Mouse (Mus musculus) heart, embryonic 11.5 days (tissue): ENCODE data around the gene Sbf1. TPM values are rescaled to one million over a fixed set of nuclear protein-coding genes. Genes with fewer than 3 reads are reported as not detected.
A peak's percentile ranks its signal among the peaks of the same experiment; 100 is the strongest.

Experiments used
- ATAC-seq: fragments of 200-750 bp; cut with Nextera tagmentation; replicated peaks from 2 replicates; pipeline ENCODE4 v1.8.0; 2017; ENCODE audit warnings: moderate library complexity; ENCODE audit not compliant: insufficient number of reproducible peaks, low FRiP score, low TSS enrichment
- H3K27ac ChIP-seq: fragments of 300-500 bp; sonication (generic); 2 replicates; pipeline ENCODE4 v1.5.1; 2014; ENCODE audit warnings: mild to moderate bottlenecking, low read depth, low read length
- H3K27me3 ChIP-seq: fragments of 300-500 bp; sonication (generic); 2 replicates; pipeline ENCODE4 v1.6.1; 2014; ENCODE audit warnings: mild to moderate bottlenecking, low read length, mixed read lengths; ENCODE audit not compliant: control insufficient read depth, insufficient read depth
- H3K36me3 ChIP-seq: fragments of 300-500 bp; sonication (generic); 2 replicates; pipeline ENCODE4 v1.6.1; 2014; ENCODE audit warnings: mild to moderate bottlenecking, low read length, moderate library complexity, mixed read lengths; ENCODE audit not compliant: control insufficient read depth, insufficient read depth
- H3K4me1 ChIP-seq: fragments of 300-500 bp; sonication (generic); 2 replicates; pipeline ENCODE4 v1.6.1; 2014; ENCODE audit warnings: low read length; ENCODE audit not compliant: control insufficient read depth, insufficient read depth
- H3K4me2 ChIP-seq: fragments of 300-500 bp; sonication (generic); 2 replicates; pipeline ENCODE4 v1.6.1; 2014; ENCODE audit warnings: mild to moderate bottlenecking, moderate library complexity
- H3K4me3 ChIP-seq: fragments of 300-500 bp; sonication (generic); 2 replicates; pipeline ENCODE4 v1.5.1; 2014; ENCODE audit warnings: low read depth, low read length
- H3K9ac ChIP-seq: fragments of 300-500 bp; sonication (generic); 2 replicates; pipeline ENCODE4 v1.6.1; 2014; ENCODE audit warnings: mild to moderate bottlenecking, low read depth, low read length, moderate library complexity
- H3K9me3 ChIP-seq: fragments of 300-500 bp; sonication (generic); replicated peaks from 2 replicates; pipeline ENCODE4 v1.6.1; 2016; ENCODE audit warnings: low read length; ENCODE audit not compliant: control insufficient read depth
- WGBS: fragments of 180-500 bp; shearing (Covaris S2); extraction: QIAGEN DNeasy Blood & Tissue Kit; methylation state at CpG from one replicate; pipeline ENCODE4 v1.1.7; 2014; ENCODE audit not compliant: insufficient replicate concordance; 5-methylcytosine and 5-hydroxymethylcytosine counted together
- microRNA-seq: library from miRNA; unstranded; fragments of <30 nt; microRNA quantifications from one replicate; pipeline ENCODE4, GENCODE M21; 2016; ENCODE audit warnings: borderline number of aligned reads
- polyA plus RNA-seq: library from polyadenylated mRNA; unstranded; fragments of >200 nt; fragmentation: Nextera tagmentation; extraction: Ambion mirVana; gene quantifications from 2 replicates; pipeline ENCODE4 v1.2.1, GENCODE M21; 2014

Gene Sbf1
- polyA plus RNA-seq, 1 experiment from 2014 or later = 50.8 TPM

DNA sequence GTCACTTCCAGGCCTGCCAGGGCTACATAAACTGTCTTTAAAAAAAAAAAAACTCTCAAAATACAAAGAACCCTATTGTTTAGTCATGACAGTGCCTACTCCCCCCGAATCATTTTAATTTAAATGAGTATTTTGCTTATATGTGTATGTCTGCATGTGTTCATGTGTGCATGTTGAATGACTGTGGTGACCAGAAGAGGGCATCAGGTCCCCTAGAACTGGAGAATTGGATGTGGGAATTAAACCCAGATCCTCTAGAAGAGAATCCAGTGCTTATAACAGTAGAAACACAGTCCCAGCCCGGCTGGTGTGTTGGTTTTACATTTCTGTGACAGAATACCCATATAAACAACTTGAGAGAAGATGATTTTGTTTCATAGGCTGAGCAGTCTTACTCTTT is 74.1 kb downstream of the Sbf1 start:
- H3K36me3 ChIP-seq = no peaks in the 10 kb centered on the region
- H3K4me1 ChIP-seq = peaks cover 7% of the 10 kb centered on the region; the same call in 1 of the 2 replicates
- no peak overlapping the region for H3K9ac ChIP-seq
- H3K4me2 ChIP-seq = no peak overlapping the region
- ATAC-seq = no peak
- 60% methylated on average over 2 of the region's 2 CpGs for WGBS
- no peak overlapping the region for H3K4me3 ChIP-seq
- no peaks in the 10 kb centered on the region for H3K9me3 ChIP-seq
- H3K27me3 ChIP-seq = no peaks in the 10 kb centered on the region
- H3K27ac ChIP-seq = no peak overlapping the region

DNA sequence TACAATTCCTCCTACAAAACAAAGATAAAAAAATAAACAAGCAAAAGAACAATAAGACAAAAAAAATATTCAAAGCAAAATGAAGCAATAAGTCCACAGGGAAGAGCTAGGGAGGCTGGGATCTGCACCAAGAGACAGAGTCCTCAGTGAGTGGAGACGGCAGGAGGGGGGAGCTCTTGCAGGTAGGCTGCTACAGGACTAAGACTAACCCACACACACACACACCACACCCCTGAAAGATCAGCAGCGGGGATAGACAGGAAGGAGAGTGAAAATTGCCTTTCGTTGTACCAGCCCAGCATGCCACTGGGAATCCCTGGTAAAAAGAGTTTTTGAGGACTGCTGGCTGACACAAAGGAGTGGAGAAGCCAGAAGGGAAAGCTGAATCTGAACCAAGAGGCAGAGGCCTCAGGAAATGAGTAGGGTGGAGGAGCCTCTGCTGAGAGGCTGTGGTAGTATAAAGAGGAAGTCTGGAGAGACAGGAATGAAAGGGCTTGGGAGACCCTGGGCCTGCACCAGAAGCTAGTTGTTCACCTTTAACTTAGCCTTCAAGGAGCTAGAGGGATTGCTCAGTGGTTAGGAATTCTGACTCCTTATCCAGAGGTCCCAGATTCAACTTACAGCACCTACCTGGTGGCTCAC is 75.2 kb downstream of the Sbf1 start:
- no peak overlapping the region for H3K4me3 ChIP-seq
- H3K9me3 ChIP-seq = no peaks in the 10 kb centered on the region
- peak overlapping the region; percentile 70 for H3K27ac ChIP-seq
- no peak overlapping the region for H3K4me2 ChIP-seq
- H3K36me3 ChIP-seq = no peaks in the 10 kb centered on the region
- peaks cover 7% of the 10 kb centered on the region; the same call in 1 of the 2 replicates for H3K4me1 ChIP-seq
- no peaks in the 10 kb centered on the region for H3K27me3 ChIP-seq
- no peak for ATAC-seq
- 40% methylated on average over 3 of the region's 3 CpGs for whole genome bisulfite sequencing
- H3K9ac ChIP-seq = 0 out of 2 replicates have a peak overlapping the region, but pooled peaks have one; percentile 22

Small RNA genes within 50 kb of the gene (microRNA-seq; reads per million reads assigned to microRNA genes)
- 0.47 reads per million for gene Mir6959

Other genes with a start within 250 kb of the Sbf1 start
- gene Trabd, start 240.2 kb downstream of the Sbf1 start, polyA plus RNA-seq = 51.7 and 52.6 TPM in 2 replicates
- 9.5 and 9.9 TPM in 2 replicates for gene Selenoo, start 226.2 kb downstream of the Sbf1 start, polyA plus RNA-seq
- 13.1 and 14.1 TPM in 2 replicates for gene Tubgcp6, start 192.2 kb downstream of the Sbf1 start, polyA plus RNA-seq
- gene Hdac10, start 186.6 kb downstream of the Sbf1 start, polyA plus RNA-seq = 10.5 and 11.4 TPM in 2 replicates
- gene Mapk12, start 174.6 kb downstream of the Sbf1 start, polyA plus RNA-seq = 20.7 and 24.6 TPM in 2 replicates
- gene Mapk11, start 165.7 kb downstream of the Sbf1 start, polyA plus RNA-seq = 3.2 and 4.2 TPM in 2 replicates
- gene Plxnb2, start 134.5 kb downstream of the Sbf1 start, polyA plus RNA-seq = 84.6 and 95.1 TPM in 2 replicates
- 18.0 and 18.5 TPM in 2 replicates for gene Dennd6b, start 118.8 kb downstream of the Sbf1 start, polyA plus RNA-seq
- 20.5 and 23.5 TPM in 2 replicates for gene Ppp6r2, start 103.8 kb downstream of the Sbf1 start, polyA plus RNA-seq
- 0.79 and 1.0 TPM in 2 replicates for gene Adm2, start 7.4 kb upstream of the Sbf1 start, polyA plus RNA-seq
- gene Miox, start 19.1 kb upstream of the Sbf1 start, polyA plus RNA-seq = not detected in 2 replicates
- gene Lmf2, start 40.3 kb upstream of the Sbf1 start, polyA plus RNA-seq = 29.7 and 37.3 TPM in 2 replicates
- gene Ncaph2, start 40.4 kb upstream of the Sbf1 start, polyA plus RNA-seq = 107 and 109 TPM in 2 replicates
- gene Sco2, start 58.5 kb upstream of the Sbf1 start, polyA plus RNA-seq = 7.4 TPM in 2 replicates
- 0.86 and 1.5 TPM in 2 replicates for gene Tymp, start 61.7 kb upstream of the Sbf1 start, polyA plus RNA-seq
- gene Odf3b, start 64.0 kb upstream of the Sbf1 start, polyA plus RNA-seq = 0.54 and 1.00 TPM in 2 replicates
- not detected in 2 replicates for gene Klhdc7b, start 69.6 kb upstream of the Sbf1 start, polyA plus RNA-seq
- gene Syce3, start 95.2 kb upstream of the Sbf1 start, polyA plus RNA-seq = not detected in 2 replicates
- gene Cpt1b, start 110.6 kb upstream of the Sbf1 start, polyA plus RNA-seq = 111 and 129 TPM in 2 replicates
- 1.7 and 2.4 TPM in 2 replicates for gene C730034F03Rik, start 114.3 kb upstream of the Sbf1 start, polyA plus RNA-seq
- 0.86 TPM in 1 of 2 replicates, not detected in the other for gene Gm44502, start 114.4 kb upstream of the Sbf1 start, polyA plus RNA-seq
- gene Chkb, start 114.6 kb upstream of the Sbf1 start, polyA plus RNA-seq = 67.6 and 68.1 TPM in 2 replicates
- gene Mapk8ip2, start 138.6 kb upstream of the Sbf1 start, polyA plus RNA-seq = 0.19 and 0.68 TPM in 2 replicates
- gene Arsa, start 162.1 kb upstream of the Sbf1 start, polyA plus RNA-seq = 9.4 TPM in 2 replicates
- gene Shank3, start 184.3 kb upstream of the Sbf1 start, polyA plus RNA-seq = 2.1 and 2.7 TPM in 2 replicates